Mouse (Mus musculus) embryonic facial prominence, embryonic 14.5 days (tissue): ENCODE measurements at regions not wholly inside any gene's neighbourhood (a gene's known extent, or its start where the extent isn't known, plus 50 kb on each side); places are given as distances from the start of the nearest gene placed in this dataset.
"Not testable (repeated sequence)": the region's sequence is repeated elsewhere in the genome, so short reads cannot be mapped to it uniquely, and the experiment has no call there.

Experiments
- ATAC-seq: fragments of 200-750 bp; cut with Nextera tagmentation; 2 replicates; pipeline ENCODE4 v1.8.0; 2017; ENCODE audit warnings: low read depth, moderate number of reproducible peaks, moderate TSS enrichment
- DNase-seq: peaks from one replicate; pipeline ENCODE4 v3.0.0-alpha.2; 2015; ENCODE audit warnings: low spot score
- H3K27ac ChIP-seq: fragments of 300-500 bp; sonication (generic); replicated peaks from 2 replicates; pipeline ENCODE4 v1.5.1; 2014; ENCODE audit warnings: low read depth, mild to moderate bottlenecking, low read length, moderate library complexity
- H3K27me3 ChIP-seq: fragments of 300-500 bp; sonication (generic); replicated peaks from 2 replicates; pipeline ENCODE4 v1.6.1; 2014; ENCODE audit warnings: low read length; ENCODE audit not compliant: control insufficient read depth, insufficient read depth
- H3K36me3 ChIP-seq: fragments of 300-500 bp; sonication (generic); 2 replicates; pipeline ENCODE4 v1.6.1; 2014; ENCODE audit warnings: low read length, mixed read lengths; ENCODE audit not compliant: control insufficient read depth, insufficient read depth
- H3K4me1 ChIP-seq: fragments of 300-500 bp; sonication (generic); 2 replicates; pipeline ENCODE4 v1.6.1; 2014; ENCODE audit warnings: antibody characterized with exemption, low read length; ENCODE audit not compliant: control insufficient read depth, insufficient read depth
- H3K4me2 ChIP-seq: fragments of 300-500 bp; sonication (generic); 2 replicates; pipeline ENCODE4 v1.6.1; 2014; ENCODE audit warnings: low read depth, mild to moderate bottlenecking, low read length, moderate library complexity, mixed read lengths
- H3K4me3 ChIP-seq: fragments of 300-500 bp; sonication (generic); 2 replicates; pipeline ENCODE4 v1.5.1; 2014; ENCODE audit warnings: low read depth, mild to moderate bottlenecking, low read length
- H3K9ac ChIP-seq: fragments of 300-500 bp; sonication (generic); 2 replicates; pipeline ENCODE4 v1.6.1; 2014; ENCODE audit warnings: low read depth, mild to moderate bottlenecking, low read length, moderate library complexity, mixed read lengths
- H3K9me3 ChIP-seq: fragments of 300-500 bp; sonication (generic); 2 replicates; pipeline ENCODE4 v1.6.1; 2016; ENCODE audit warnings: low read length; ENCODE audit not compliant: control insufficient read depth
- WGBS: fragments of 180-500 bp; shearing (Covaris S2); extraction: QIAGEN DNeasy Blood & Tissue Kit; methylation state at CpG from one replicate; pipeline ENCODE4 v1.1.7; 2014; 5-methylcytosine and 5-hydroxymethylcytosine counted together

- Histone ChIP-seq H3K4me3 (no peak overlapping the region), H3K36me3 (no peaks in the 10 kb centered on the region), H3K9me3 (no peaks in the 10 kb centered on the region), H3K27ac (no peak overlapping the region), H3K9ac (no peak overlapping the region), H3K27me3 (no peaks in the 10 kb centered on the region), H3K4me1 (no peaks in the 10 kb centered on the region), H3K4me2 (no peak overlapping the region)
- DNase-seq (no peak), ATAC-seq (no peak)
- 42% methylated on average over 3 of the region's 3 CpGs for WGBS
These were observed 113.0 kb upstream of the Tac1 start for GRCm38 (mm10) chr6:7441725-7442124.

DNA sequence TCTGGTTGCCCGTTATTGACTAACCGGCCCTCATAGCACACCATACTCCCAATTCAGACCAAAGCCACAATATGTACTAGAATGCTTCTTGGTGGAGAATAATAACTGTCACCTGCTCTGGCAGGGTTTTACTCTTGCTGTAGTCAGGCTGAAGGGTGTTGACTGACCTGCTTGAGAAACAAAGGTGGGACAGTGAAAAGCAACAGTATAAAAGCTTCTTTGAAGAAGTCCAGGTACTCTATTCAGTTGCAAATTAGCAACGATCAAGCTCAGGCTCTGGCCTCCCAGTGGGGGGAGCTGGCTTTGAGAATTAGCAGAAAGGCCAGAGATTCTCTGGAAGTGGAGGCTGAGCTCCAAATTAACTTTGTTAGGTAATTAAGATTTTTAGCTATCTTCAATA is 112.4 kb upstream of the Tac1 start:
- H3K36me3 ChIP-seq, H3K4me1 ChIP-seq, H3K27me3 ChIP-seq, H3K4me2 ChIP-seq, ATAC-seq, H3K27ac ChIP-seq, H3K9me3 ChIP-seq, DNase-seq, H3K4me3 ChIP-seq, H3K9ac ChIP-seq: not testable (repeated sequence)
- WGBS, result 59% methylated on average over 3 of the region's 3 CpGs

DNA sequence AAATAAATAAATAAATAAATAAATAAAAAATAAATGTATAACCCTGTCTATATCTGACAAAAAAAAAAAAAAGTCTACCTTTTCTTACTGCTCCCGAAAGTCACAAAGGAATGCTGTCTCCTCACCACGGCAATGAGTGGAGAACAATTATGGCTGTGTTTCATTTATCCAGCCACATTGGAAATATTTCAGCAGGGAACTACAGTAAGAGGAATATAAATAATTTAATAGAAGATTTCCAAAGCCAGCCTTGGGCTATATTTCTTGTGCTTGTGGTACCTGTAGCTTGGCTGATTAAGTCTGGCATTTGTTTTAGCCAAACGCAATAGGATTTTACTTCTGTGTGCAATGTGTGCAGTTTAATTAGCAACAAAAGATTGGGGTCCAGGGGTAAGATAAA is 98.8 kb upstream of the Tac1 start:
- WGBS, result 57% methylated on average over 3 of the region's 3 CpGs
- no peak for ATAC-seq
- no peak overlapping the region for H3K27ac ChIP-seq
- H3K4me2 ChIP-seq, result no peak overlapping the region
- no peaks in the 10 kb centered on the region for H3K27me3 ChIP-seq
- H3K9ac ChIP-seq, result no peak overlapping the region
- no peaks in the 10 kb centered on the region for H3K36me3 ChIP-seq
- no peaks in the 10 kb centered on the region for H3K4me1 ChIP-seq
- no peak for DNase-seq
- no peak overlapping the region for H3K4me3 ChIP-seq
- no peaks in the 10 kb centered on the region for H3K9me3 ChIP-seq

- no peak overlapping the region for H3K4me3 ChIP-seq
- no peak overlapping the region for H3K4me2 ChIP-seq
- H3K9ac ChIP-seq, result no peak overlapping the region
- H3K36me3 ChIP-seq, result no peaks in the 10 kb centered on the region
- no peaks in the 10 kb centered on the region for H3K9me3 ChIP-seq
- no peaks in the 10 kb centered on the region for H3K27me3 ChIP-seq
- WGBS, result 70% methylated on average over 2 of the region's 2 CpGs
- no peaks in the 10 kb centered on the region for H3K4me1 ChIP-seq
- DNase-seq (peak; percentile 87), ATAC-seq (peak; percentile 86; the same call in 1 of the 2 replicates)
- no peak overlapping the region for H3K27ac ChIP-seq
These were observed 90.8 kb upstream of the Tac1 start for GRCm38 (mm10) chr6:7463896-7464295.

DNA sequence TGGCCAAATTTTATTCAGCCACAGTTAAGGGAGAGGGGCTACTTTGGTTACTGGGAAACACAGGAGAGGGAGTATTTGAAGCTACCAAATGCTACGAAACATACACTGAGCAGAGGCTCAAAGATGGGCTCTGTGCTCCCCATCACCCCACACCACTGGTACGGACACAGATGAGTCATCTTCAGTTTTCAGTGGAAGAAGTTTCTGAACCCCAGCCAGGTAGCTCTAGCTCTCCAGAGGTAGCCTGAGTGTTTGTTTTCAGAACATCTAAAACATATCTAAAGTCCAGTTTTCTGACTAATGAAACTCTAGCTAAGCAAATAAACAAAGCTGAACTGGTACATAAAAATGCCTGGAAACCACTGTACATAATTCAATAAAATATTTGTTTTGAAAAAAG is 90.3 kb upstream of the Tac1 start:
- ATAC-seq, result no peak
- Histone ChIP-seq H3K9ac (no peak overlapping the region), H3K9me3 (no peaks in the 10 kb centered on the region), H3K4me2 (no peak overlapping the region), H3K27ac (no peak overlapping the region), H3K4me3 (no peak overlapping the region), H3K27me3 (no peaks in the 10 kb centered on the region), H3K4me1 (no peaks in the 10 kb centered on the region), H3K36me3 (no peaks in the 10 kb centered on the region)
- WGBS, result 64% methylated on average over 2 of the region's 2 CpGs
- no peak for DNase-seq

GRCm38 (mm10) chr6:7472366-7473026 is 82.2 kb upstream of the Tac1 start:
- Histone ChIP-seq H3K27ac (no peak overlapping the region), H3K4me2 (no peak overlapping the region), H3K27me3 (no peaks in the 10 kb centered on the region), H3K9ac (no peak overlapping the region), H3K4me3 (no peak overlapping the region), H3K9me3 (no peaks in the 10 kb centered on the region), H3K36me3 (no peaks in the 10 kb centered on the region), H3K4me1 (no peaks in the 10 kb centered on the region)
- ATAC-seq (no peak), DNase-seq (peak; percentile 71)
- 41% methylated on average over 7 of the region's 7 CpGs for WGBS

DNA sequence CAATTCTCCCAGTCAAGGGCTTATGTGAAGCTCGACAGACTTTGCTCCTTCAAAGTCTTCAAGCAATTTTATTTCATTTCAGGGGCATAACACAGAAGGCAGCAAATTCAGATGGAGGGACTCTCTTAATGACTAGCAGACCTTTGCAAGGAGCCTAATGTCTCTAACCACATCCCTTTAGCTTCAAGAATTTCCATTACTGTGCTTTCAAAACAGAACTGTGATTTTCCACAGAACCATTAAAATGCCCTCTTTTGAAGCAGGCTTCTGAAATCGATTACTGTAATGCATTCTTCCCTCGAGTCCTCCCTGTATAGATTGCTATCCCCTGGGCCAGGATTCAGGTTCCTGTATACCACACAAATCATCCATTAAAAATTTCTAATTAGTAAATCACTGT is 80.9 kb upstream of the Tac1 start:
- DNase-seq (peak; percentile 47), ATAC-seq (no peak)
- no peak overlapping the region for H3K4me2 ChIP-seq
- H3K27me3 ChIP-seq, result no peaks in the 10 kb centered on the region
- H3K4me1 ChIP-seq, result no peaks in the 10 kb centered on the region
- whole genome bisulfite sequencing, result 21% methylated on average over 3 of the region's 3 CpGs
- no peak overlapping the region for H3K4me3 ChIP-seq
- no peak overlapping the region; the same call in 1 of the 2 replicates for H3K27ac ChIP-seq
- no peaks in the 10 kb centered on the region for H3K36me3 ChIP-seq
- H3K9ac ChIP-seq, result no peak overlapping the region
- H3K9me3 ChIP-seq, result no peaks in the 10 kb centered on the region

DNA sequence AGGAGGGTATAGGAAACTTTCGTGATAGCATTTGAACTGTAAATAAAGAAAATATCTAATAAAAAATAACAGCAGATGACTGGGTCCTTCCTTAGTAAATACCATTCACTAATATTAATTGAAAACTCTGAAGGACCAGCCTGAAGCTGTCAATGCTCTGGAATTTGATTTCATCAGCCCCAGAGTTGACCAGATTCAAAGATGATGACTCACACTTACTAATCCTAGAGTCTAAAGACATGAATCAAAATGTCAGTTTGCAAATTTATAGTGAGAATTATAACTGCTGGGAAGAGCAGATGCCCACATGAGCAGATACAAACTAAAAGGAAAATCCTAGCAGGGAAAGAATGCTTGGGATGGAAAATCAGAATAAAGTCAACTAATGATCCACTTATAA is 77.8 kb upstream of the Tac1 start:
- Histone ChIP-seq H3K9ac (no peak overlapping the region), H3K4me3 (no peak overlapping the region), H3K9me3 (no peaks in the 10 kb centered on the region), H3K4me1 (no peaks in the 10 kb centered on the region), H3K27ac (no peak overlapping the region), H3K36me3 (no peaks in the 10 kb centered on the region), H3K4me2 (no peak overlapping the region), H3K27me3 (no peaks in the 10 kb centered on the region)
- ATAC-seq (no peak), DNase-seq (no peak)
- 92% methylated on average over 1 of the region's 1 CpGs for WGBS

DNA sequence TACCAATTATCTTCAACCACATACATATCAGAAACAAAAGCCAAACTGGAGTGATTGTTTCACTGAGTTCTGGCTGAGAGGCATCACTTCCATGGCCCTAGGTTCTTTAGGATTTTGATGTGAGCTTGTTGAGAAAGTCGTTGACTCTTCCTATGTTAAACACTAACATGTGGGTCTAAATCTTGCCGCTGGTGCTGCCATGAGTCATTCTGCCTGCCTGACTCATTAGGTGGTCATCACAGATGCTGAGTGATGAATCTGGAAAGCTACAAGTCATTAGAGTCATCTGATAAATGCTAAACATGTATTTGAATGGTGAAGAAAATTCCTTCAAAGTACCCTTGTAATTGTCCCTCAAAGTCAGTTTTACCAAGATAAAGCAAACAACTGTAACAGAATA is 60.4 kb upstream of the Tac1 start:
- Histone ChIP-seq H3K36me3 (no peaks in the 10 kb centered on the region), H3K4me2 (no peak overlapping the region), H3K27me3 (no peaks in the 10 kb centered on the region), H3K4me1 (no peaks in the 10 kb centered on the region), H3K4me3 (no peak overlapping the region), H3K9ac (no peak overlapping the region), H3K27ac (no peak overlapping the region), H3K9me3 (no peaks in the 10 kb centered on the region)
- DNase-seq, result no peak
- WGBS, result 32% methylated on average over 2 of the region's 2 CpGs
- ATAC-seq, result no peak
